Mouse (Mus musculus): ENCODE data around the gene Cdk15. TPM values are rescaled to one million over a fixed set of nuclear protein-coding genes. Genes with fewer than 3 reads are reported as not detected.
A peak's percentile ranks its signal among the peaks of the same experiment; 100 is the strongest.

The Cdk15 gene
- total and polyA plus RNA-seq, 3 experiments: not detected

DNA sequence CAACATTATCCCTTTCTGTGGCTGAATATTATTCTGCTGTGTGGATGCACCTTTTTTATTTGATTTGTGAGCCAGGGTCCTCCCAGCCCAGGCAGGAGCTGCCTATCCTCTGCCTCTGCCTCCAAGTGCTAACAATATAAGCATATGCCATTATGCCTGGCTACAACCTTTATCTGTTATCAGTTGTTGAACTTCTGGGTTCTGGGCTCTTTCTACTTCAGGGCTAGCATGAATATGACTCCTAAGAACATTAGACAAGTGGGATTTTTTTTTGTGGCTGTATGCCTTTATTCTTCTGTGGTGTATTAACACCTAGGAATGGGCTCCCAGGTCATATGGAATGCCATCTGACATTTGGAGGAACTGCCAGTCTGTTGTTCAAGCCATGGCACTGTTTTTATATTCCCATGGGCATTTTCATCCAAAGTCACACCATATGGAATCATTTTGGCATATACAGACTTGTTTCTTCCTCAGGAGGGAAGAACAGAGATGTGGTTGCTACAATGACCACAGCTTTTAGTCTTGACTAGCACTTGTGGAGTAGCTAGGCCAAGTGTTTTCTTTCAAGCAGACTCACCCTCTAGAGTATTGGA is 113.7 kb downstream of the Cdk15 start:
- no peak for DNase-seq

DNA sequence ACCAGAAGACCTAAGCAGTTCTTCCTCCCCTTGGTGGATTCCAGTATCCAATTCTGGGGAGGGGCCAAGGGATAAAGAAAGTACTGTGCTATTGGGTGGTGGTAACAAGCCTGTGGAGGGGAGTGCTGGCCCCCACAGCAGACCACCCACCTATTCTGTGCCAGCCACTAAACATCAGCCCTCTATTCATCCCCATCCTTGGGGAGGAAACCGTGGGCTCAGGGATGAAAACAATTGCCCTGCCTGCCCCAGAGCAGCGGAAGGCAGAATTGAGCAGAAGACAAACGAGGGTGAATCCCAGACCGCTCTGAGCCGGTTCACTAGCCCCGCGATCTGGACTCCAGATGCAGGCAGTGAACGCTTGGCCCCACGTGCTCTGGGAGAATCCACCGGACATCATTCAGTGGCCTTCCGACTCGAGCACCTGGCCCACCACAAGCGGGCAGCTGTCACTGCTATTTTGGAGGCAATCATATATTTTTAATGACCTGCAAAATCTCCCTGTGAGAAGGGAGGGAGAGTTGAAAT is 119.4 kb downstream of the Cdk15 start:
- no peak for DNase-seq

DNA sequence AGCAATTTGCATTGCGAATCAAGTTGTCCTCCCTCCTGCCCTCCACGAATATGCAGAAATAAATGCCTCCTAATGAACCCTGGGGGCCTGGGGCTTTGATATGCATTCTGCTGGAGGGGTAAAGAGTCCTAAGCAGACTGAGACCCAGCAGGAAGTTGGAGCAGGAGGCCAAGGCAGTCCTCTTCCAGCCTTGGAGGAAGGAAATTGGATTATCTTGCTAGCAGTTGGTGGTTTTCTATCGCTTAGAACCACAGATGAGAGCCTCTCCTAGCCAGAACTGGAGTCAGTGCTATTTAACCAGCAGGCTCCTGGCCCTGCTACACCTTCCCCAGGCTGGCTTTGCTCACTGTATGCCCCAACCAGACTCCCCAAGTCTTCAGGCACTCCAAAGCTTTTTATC is 119.9 kb downstream of the Cdk15 start:
- DNase-seq: no peak

DNA sequence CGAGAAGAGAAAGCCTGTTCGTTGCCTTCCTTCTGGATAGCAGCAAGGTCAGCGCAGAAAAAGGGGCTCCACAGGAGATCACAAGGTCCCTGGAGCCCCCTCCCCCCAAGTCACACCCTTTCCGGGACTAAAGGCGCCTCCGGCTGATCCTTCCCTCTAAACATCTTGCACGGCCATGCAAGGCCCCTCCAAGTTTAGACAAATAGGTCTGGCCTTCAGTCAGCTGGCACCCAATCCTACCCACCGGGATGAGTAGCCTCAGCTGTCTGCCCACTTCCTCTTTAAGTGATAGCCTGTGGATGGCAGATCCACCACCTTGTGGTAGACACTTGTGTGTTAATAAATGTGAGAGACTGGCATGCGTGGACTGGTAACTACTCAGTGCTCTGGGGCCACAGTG is 120.6 kb downstream of the Cdk15 start:
- no peak for DNase-seq

DNA sequence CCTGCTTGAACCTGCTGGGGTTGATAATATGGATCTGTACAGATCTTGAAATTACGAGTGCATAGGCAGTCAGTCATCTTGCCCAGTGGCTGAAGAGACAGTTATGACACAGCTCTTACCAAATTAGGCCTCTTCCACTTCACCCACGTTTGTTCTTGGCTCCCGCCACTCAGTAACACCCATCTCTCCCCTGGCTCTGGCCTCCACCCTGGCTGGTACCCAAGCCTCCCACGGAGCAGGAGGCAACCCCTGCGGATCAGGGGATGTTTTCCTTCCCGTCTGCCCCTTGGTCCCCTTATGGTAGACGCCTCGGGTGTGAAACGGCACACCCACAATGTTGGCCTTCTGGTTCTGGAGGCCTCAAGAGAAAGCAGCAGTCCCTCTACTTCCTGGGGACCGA is 124.2 kb downstream of the Cdk15 start:
- no peak for DNase-seq

DNA sequence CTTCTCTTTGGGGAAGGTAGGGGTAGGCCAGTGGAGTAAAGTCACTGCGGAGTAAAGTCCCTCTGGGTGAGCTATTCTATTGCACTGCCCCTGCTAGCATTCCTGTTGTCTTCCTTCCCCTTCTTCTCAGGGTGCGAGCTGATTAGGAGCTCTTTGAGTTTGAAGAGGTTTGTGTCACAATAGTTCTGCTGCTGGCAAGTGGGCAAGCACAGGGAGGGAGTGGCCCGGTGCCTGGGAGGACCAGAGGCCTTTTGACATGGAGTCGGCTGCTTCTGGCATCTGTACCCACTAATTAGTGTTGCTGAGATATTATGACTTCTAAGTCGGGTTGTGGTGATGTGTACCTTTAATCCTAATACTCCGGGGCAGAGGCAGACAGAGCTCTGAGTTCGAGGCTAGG is 124.8 kb downstream of the Cdk15 start:
- no peak for DNase-seq

DNA sequence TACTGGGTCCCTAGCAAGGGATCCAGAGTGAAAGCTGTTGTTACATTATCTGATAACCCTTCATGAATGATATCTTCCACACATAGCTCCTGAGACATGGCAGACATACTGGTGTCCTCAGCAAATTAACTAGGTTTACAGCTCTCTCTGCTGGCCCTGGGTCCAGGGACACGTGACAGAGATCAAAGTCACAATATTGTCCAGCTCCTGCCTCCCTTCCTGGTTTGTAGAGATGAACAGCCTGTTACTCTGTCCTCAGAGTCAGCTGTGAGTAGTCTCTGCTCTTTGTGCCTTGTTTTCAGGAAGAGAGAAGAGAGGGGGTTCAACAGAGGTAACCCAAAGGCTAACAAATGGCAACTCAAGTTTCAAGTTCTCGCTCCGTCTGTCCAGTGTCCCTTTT is 125.8 kb downstream of the Cdk15 start:
- no peak for DNase-seq

DNA sequence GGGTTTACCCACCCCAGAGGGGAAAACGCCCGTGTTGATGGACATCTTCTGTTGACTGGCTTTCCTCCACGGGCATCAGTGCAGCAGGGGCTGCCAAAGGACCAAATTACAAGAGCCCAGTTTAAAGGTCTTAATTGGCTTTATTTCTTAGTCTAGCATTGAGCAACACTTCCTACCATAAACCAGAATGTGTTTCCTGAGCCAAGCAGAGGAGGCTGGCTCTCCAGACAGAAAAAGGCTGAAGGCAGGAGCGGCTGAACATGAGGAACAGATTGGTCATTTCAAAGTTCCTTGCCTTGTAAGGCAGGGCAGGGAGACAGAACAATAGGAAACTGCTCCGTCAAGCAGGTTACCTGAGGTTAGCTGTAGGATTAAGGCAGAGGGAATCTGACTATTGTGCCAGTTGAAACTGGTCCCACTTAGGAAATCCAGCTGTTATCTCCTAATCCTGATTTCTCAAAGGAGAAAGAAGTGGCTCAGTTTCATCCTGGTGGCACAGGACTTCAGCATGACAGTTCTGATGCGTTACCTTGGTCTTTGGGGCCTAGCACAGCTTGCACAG is 126.4 kb downstream of the Cdk15 start:
- no peak for DNase-seq

DNA sequence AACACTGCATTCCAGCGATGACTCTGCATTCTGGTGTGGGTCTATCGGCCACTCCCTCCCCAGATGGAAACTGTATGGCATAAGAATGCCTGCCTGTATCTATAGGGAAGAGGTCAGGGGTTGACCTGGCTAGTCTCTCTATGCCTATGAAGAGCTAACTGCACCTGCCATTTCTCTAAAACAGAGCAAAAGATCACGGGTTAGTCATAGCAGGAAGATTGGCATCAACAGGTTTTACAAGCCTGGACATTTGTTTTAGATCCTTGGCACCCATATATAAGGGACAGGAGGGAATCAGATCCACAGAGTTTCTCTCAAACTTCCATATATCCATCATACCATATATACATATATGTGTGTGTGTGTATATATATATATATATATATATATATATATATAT is 127.7 kb downstream of the Cdk15 start:
- no peak for DNase-seq

DNA sequence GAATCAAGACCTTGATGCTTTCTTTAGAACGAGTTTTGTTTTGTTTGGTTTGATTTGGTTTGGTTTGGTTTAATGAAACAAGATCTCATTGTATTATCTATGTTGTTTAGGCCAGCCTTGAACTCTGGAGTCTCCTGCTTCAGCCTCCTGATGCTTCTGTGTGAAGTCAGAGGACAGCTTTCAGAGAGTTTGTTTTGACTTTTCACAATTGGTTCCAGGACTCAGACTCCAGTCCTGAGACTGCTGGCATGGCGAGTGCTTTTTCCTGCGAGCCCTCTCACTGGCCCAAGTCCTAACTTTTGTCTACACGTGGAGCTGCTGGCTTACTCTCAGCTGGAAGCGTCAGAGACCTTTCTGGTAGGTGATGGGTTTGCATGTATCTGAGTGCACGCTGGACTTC is 128.9 kb downstream of the Cdk15 start:
- no peak for DNase-seq

DNA sequence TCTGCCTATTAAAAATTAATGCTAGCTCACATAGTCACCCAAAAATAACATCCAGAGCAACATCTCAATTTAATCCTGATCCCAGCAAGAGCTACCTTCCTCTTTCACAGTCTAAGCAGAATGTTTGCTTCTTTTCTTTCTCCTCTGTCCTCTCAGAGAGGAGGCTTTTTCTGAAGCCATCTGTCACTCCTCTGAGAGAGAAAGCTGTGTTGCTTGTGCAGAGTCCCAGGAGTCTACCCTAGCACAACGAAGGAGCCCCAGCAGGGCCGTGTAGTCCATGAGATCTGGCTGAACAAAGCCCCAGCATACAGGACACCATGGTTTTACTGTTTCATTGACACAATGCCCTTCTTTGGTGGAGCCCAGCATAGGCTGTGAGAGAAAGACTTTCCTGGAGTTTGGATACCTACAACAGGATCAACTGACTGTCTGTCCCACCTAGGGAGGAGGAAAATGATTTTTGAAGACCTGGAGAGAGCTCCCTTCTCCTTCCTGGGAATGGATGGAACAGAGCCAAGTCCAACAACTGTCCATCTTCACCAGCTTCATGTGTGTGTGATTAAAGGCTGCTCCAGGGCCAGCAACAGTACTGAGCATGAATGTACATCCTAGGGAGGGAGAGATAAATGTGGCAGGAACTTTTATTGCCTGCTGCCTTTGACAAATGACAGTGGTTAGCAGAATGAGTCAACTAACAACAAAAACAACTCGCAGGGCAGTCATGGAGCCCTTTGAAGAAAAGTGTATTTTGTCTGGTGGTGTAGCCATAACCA is 131.0 kb downstream of the Cdk15 start:
- peak; percentile 7 for DNase-seq

DNA sequence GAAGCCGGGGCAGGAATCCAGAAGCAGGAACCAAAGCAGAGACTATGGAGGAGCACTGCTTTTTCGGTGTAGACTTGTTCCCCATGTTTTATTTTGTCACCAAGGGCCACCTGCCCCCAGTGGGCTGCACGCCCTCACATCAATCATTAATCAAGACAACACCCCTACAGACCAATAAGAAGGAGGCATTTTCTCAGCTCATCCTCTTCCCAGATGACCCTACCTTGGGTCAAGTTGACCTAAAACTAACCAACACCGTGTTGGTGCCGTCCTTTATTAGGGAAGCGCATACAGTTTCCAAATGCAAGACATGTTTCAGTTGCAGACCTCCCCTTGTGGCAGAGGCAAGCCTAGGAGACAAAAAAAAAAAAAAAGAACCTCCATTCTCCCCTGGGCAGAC is 132.5 kb downstream of the Cdk15 start:
- no peak for DNase-seq

DNA sequence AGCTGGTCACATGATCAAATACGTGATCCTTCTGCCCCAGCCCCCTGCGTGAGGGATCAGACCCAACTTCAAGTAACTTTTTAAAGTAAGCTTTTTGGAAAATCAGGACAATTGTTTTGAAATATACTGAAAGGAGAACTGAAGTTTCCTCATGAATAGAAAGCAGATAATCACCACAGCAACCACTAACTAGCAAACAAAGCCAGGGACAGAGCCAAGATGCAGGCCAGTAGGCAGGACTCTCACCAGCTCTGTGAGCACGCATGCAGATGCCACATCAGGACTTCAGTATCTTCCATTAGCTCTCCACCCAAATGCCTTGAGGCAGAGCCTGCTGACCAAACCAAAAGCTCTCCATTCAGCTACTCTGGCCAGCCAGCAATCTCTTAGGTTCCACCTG is 135.0 kb downstream of the Cdk15 start:
- DNase-seq: no peak

DNA sequence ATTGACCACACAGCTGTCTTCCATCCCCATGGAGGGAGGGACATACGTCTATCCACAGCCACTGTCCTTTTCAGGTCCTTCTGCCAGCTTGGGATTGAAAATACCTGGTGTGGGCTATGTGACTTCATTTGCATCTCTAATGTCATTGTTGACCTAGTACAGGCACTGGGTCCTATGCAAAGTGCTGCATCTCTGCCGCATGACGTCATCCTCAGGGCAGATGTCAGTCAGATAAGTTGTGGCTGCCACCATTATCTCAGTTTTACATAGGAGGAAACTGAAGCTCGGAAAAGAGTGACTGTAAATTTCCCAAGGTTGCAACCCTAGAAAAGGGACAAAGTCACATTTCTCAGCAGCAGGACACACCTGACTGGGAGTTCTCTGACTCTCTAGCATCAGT is 137.4 kb downstream of the Cdk15 start:
- no peak for DNase-seq

DNA sequence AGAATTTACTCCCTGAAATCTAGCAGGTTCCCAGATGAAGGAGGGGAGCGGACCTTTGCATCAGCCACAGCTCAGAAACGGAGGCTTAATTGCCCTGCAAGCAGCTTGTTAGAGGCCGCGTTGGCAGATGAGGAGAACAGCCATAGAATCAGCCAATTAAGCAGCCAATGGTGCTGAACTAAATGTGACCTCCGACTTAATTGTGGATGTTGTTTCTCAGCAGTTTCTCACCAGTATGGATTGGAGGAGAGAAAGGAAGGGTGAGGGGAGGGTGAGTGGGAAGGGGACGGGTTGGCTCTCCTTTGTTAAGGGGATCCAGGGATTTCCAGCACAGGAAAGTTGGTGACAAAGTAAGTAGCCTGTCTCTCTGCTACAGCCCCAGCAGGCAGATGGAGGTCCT is 137.9 kb downstream of the Cdk15 start:
- DNase-seq: no peak

DNA sequence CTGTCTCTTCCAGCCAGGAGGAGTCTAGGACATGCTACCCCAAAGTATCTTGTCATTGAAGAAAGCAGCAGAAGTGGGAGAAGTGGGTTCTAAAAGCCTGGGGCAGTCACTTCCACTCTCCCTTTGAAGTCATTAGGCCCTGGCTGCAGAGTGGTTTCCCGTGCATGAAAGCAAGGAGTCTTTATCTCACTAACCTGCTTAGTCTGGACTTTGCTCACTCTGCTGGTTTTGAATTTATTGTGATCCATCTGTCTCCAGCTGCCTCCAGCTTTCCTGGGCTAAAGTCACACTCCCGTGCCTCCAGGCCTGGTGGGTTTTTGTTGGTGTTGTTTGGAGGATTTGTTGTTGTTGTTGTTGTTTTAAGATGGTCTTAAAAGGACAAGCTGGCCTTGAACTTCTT is 139.3 kb downstream of the Cdk15 start:
- no peak for DNase-seq

DNA sequence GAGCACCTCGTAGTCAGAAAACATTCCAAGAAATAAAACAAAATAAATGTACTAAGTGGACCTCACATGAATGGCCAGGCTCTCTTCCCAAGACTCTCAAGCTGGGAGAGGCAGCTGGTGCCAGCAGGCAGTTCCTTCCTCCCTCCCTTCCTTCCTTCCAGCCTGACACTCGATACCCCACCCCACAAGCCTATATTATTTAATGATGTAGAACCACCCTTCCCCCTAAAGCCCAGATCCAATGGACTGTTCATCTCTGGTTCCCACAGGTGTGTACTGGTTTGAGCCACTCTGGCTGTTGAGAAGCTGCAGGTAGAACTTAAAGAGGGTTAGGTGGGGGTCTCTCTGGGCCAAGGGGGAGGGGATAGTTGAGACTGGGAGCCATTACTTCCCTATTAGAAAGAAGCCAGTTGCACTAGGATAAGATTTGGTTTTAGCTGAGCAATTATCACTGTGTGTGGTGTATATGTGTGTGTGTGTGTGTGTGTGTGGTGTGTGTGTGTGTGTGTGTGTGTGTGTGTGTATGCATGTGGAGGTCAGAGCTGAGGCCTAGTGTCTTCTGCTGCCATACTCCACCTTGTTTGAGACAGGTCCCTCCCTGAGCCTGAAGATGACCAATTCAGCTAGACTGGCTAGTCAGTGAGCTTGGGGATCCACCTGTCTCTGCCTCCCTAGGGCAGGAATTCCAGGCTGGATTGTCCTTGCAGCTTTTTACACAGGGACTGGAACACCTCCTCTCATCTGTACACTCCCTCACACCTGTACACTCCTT is 143.0 kb downstream of the Cdk15 start:
- no peak for DNase-seq

DNA sequence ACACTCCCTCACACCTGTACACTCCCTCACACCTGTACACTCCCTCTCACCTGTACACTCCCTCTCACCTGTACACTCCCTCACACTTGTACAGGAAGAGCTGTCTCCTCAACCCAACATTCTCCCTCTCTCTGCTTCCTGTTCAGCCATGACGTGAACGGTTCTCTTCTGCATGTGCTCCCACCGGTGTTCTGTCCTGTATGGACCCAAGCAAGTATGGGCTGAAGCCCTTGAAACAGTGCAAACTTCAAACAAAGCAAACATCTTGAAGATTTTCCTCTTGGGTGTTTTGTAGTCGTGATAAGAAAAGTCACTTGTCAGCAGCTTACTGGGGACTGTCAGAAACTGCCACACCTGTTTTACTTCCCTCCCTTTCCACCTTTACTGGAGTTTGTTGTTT is 144.5 kb downstream of the Cdk15 start:
- no peak for DNase-seq

Measured in adrenal gland, adult 2 months (tissue).